ENCODE assay signal across 14 mouse cellular contexts in the genomic region with DNA sequence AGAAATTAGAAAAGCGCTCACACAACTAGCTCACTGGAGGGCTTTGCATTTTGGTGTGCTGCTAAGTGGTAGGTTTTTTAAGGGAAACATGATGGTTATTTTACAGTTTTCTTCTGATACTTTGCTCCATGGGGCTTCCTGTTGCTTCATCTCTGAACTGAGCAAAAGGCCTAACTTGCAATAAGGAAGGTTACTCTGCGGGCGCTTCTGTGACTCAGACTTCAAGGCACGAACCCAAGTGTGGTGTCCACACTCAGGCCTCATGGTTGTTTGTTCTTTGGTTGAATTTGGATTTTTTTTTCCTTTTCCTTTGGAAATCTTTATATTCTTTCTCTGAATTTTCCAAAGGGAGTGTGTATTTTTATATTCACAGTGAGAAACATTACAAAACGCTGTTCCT.
DNase-seq lines count a peak whose midpoint lies in the region; ATAC-seq and TF ChIP-seq lines count a peak whose summit lies in the region.
"Had no signal": no experiment of that assay in that cellular context is flagged by ENCODE, and none has a peak within 500 bp of the region (broad histone marks: within the 10 kb centered on the region; RNA-seq: fewer than 3 reads in every experiment).

No protein-coding gene starts in this region.

- no peak for ATAC-seq in hindbrain, postnatal 0 days
- ATAC-seq in midbrain, embryonic 13.5 days, result no peak
- ATAC-seq in midbrain, embryonic 14.5 days (ENCODE audit: low FRiP score, low TSS enrichment), result no peak
- ATAC-seq in granulocyte monocyte progenitor cell, adult 5-6 weeks (replicated peaks; ENCODE audit: poor library complexity, severe bottlenecking), result peak; percentile 88
- no peak for ATAC-seq in kidney, embryonic 15.5 days (replicated peaks; ENCODE audit: low FRiP score)

- H3K4me3 ChIP-seq in hindbrain, postnatal 0 days (ENCODE audit: low read length), result no peak overlapping the region
- no peak overlapping the region for H3K4me3 ChIP-seq in hindbrain, embryonic 10.5 days
- no peak overlapping the region for H3K4me3 ChIP-seq in midbrain, embryonic 13.5 days (replicated peaks)
- no peak overlapping the region for H3K4me3 ChIP-seq in midbrain, embryonic 14.5 days (replicated peaks; ENCODE audit: low read depth, low read length)
- H3K4me3 ChIP-seq in kidney, embryonic 15.5 days (replicated peaks), result no peak overlapping the region
- H3K4me3 ChIP-seq: embryonic facial prominence, embryonic 12.5 days; heart, embryonic 15.5 days; limb, embryonic 13.5 days; neural tube, embryonic 13.5 days had no signal

- TF ChIP-seq CTCF in hindbrain, postnatal 0 days (IDR thresholded peaks at IDR 0.05; ENCODE audit: low read depth), result no peak

- H3K27me3 ChIP-seq in hindbrain, postnatal 0 days (ENCODE audit: insufficient read depth, low read length), result no peaks in the 10 kb centered on the region
- no peaks in the 10 kb centered on the region for H3K27me3 ChIP-seq in hindbrain, embryonic 10.5 days (ENCODE audit: insufficient read depth, poor library complexity, severe bottlenecking)
- no peaks in the 10 kb centered on the region for H3K27me3 ChIP-seq in midbrain, embryonic 13.5 days
- H3K27me3 ChIP-seq in midbrain, embryonic 14.5 days (ENCODE audit: control insufficient read depth, insufficient read depth, low read length), result no peaks in the 10 kb centered on the region
- no peaks in the 10 kb centered on the region; the same call in 1 of the 2 replicates for H3K27me3 ChIP-seq in kidney, embryonic 15.5 days
- H3K27me3 ChIP-seq: embryonic facial prominence, embryonic 12.5 days; limb, embryonic 13.5 days; neural tube, embryonic 13.5 days had no signal

- H3K9me3 ChIP-seq in hindbrain, postnatal 0 days (ENCODE audit: low read length), result no peaks in the 10 kb centered on the region
- H3K9me3 ChIP-seq in hindbrain, embryonic 10.5 days, result no peaks in the 10 kb centered on the region
- no peaks in the 10 kb centered on the region for H3K9me3 ChIP-seq in midbrain, embryonic 13.5 days
- H3K9me3 ChIP-seq in midbrain, embryonic 14.5 days (ENCODE audit: control insufficient read depth, low read length), result no peaks in the 10 kb centered on the region
- no peaks in the 10 kb centered on the region for H3K9me3 ChIP-seq in kidney, embryonic 15.5 days (replicated peaks)
- H3K9me3 ChIP-seq: embryonic facial prominence, embryonic 12.5 days; G1E; heart, embryonic 15.5 days; limb, embryonic 13.5 days; neural tube, embryonic 13.5 days had no signal

- no peaks in the 10 kb centered on the region for H3K4me1 ChIP-seq in hindbrain, postnatal 0 days (ENCODE audit: insufficient read depth, low read length)
- no peaks in the 10 kb centered on the region for H3K4me1 ChIP-seq in hindbrain, embryonic 10.5 days (replicated peaks)
- peaks cover 2% of the 10 kb centered on the region; the same call in 1 of the 2 replicates for H3K4me1 ChIP-seq in midbrain, embryonic 13.5 days (replicated peaks)
- H3K4me1 ChIP-seq in midbrain, embryonic 14.5 days (ENCODE audit: control insufficient read depth, insufficient read depth, low read length), result no peaks in the 10 kb centered on the region; the same call in 1 of the 2 replicates
- H3K4me1 ChIP-seq in kidney, embryonic 15.5 days, result no peaks in the 10 kb centered on the region
- H3K4me1 ChIP-seq: embryonic facial prominence, embryonic 12.5 days; heart, embryonic 15.5 days; limb, embryonic 13.5 days; neural tube, embryonic 13.5 days had no signal

- H3K4me2 ChIP-seq in hindbrain, postnatal 0 days (ENCODE audit: low read depth, low read length), result no peak overlapping the region
- H3K4me2 ChIP-seq in midbrain, embryonic 13.5 days (replicated peaks), result no peak overlapping the region
- H3K4me2 ChIP-seq in midbrain, embryonic 14.5 days (ENCODE audit: low read length), result no peak overlapping the region
- no peak overlapping the region for H3K4me2 ChIP-seq in kidney, embryonic 15.5 days
- H3K4me2 ChIP-seq: embryonic facial prominence, embryonic 12.5 days; heart, embryonic 15.5 days; limb, embryonic 13.5 days; neural tube, embryonic 13.5 days had no signal

- 85% methylated on average over 5 of the region's 5 CpGs for WGBS in hindbrain, postnatal 0 days
- 90% methylated on average over 5 of the region's 5 CpGs for WGBS in hindbrain, embryonic 10.5 days
- WGBS in midbrain, embryonic 13.5 days, result 84% methylated on average over 5 of the region's 5 CpGs
- 89% methylated on average over 5 of the region's 5 CpGs for WGBS in midbrain, embryonic 14.5 days
- 90% methylated on average over 5 of the region's 5 CpGs for WGBS in kidney, embryonic 15.5 days

- DNase-seq in hindbrain, postnatal 0 days (ENCODE audit: low spot score), result no peak
- DNase-seq in hindbrain, embryonic 10.5 days (ENCODE audit: low spot score), result no peak
- DNase-seq in midbrain, embryonic 14.5 days, result no peak
- DNase-seq in NIH3T3 (ENCODE audit: low read depth), result peak; percentile 67
- no peak for DNase-seq in thymus, postnatal 36 days

- no peaks in the 10 kb centered on the region for H3K36me3 ChIP-seq in hindbrain, postnatal 0 days (ENCODE audit: insufficient read depth, low read length)
- no peaks in the 10 kb centered on the region for H3K36me3 ChIP-seq in hindbrain, embryonic 10.5 days
- no peaks in the 10 kb centered on the region for H3K36me3 ChIP-seq in midbrain, embryonic 13.5 days
- H3K36me3 ChIP-seq in midbrain, embryonic 14.5 days (ENCODE audit: control insufficient read depth, insufficient read depth, low read length), result no peaks in the 10 kb centered on the region
- no peaks in the 10 kb centered on the region for H3K36me3 ChIP-seq in kidney, embryonic 15.5 days
- H3K36me3 ChIP-seq: embryonic facial prominence, embryonic 12.5 days; G1E; heart, embryonic 15.5 days; limb, embryonic 13.5 days; neural tube, embryonic 13.5 days had no signal

- H3K27ac ChIP-seq in hindbrain, postnatal 0 days, result peak overlapping the region; percentile 29; the same call in 1 of the 2 replicates
- no peak overlapping the region for H3K27ac ChIP-seq in hindbrain, embryonic 10.5 days
- H3K27ac ChIP-seq in midbrain, embryonic 13.5 days, result 0 out of 2 replicates have a peak overlapping the region, but pooled peaks have one; percentile 16
- H3K27ac ChIP-seq in midbrain, embryonic 14.5 days (replicated peaks; ENCODE audit: low read depth, low read length), result no peak overlapping the region
- H3K27ac ChIP-seq in kidney, embryonic 15.5 days, result no peak overlapping the region
- H3K27ac ChIP-seq: embryonic facial prominence, embryonic 12.5 days; heart, embryonic 15.5 days; limb, embryonic 13.5 days; liver, embryonic 14.5 days; neural tube, embryonic 13.5 days had no signal

- no peak overlapping the region for H3K9ac ChIP-seq in hindbrain, postnatal 0 days (replicated peaks; ENCODE audit: low read length)
- no peak overlapping the region for H3K9ac ChIP-seq in midbrain, embryonic 13.5 days (replicated peaks)
- H3K9ac ChIP-seq in midbrain, embryonic 14.5 days (replicated peaks; ENCODE audit: low read length), result no peak overlapping the region
- H3K9ac ChIP-seq in kidney, embryonic 15.5 days, result no peak overlapping the region
- H3K9ac ChIP-seq: embryonic facial prominence, embryonic 12.5 days; heart, embryonic 15.5 days; limb, embryonic 13.5 days; liver, embryonic 14.5 days; neural tube, embryonic 13.5 days had no signal

Comparison
In these comparisons a context has a peak if more than half of its experiments do, and no peak if none do; other contexts are left out.
1. H3K27ac ChIP-seq: peak in hindbrain, postnatal 0 days (single experiment) and midbrain, embryonic 13.5 days (single experiment); none in hindbrain, embryonic 10.5 days (single experiment), midbrain, embryonic 14.5 days (single experiment) and kidney, embryonic 15.5 days (single experiment).